Mouse (Mus musculus): ENCODE data around the gene Sgtb. TPM values are rescaled to one million over a fixed set of nuclear protein-coding genes. Genes with fewer than 3 reads are reported as not detected.

Sgtb gene
- total RNA-seq (2021): 100 to 1,000 TPM; 127 to 139 TPM

- DNase-seq (ENCODE audit: low spot score in 2 of 2): peak; percentile 86
- intact Hi-C loops (cut with DNase I): loop anchor here (2.0 kb wide), 1 partner anchor 189 kb away; the partner anchor contains the start of gene Erbin
Measured at GRCm38 (mm10) chr13:104109288-104109815, at the start of gene Sgtb, which contains the start of gene Nln. TSS of gene Sgtb (plus strand) at chr13:104109741. TSS of gene Nln (minus strand) at chr13:104109614.

GRCm38 (mm10) chr13:104060231-104060630 is 49.3 kb upstream of the Sgtb start:
- DNase-seq (ENCODE audit: low spot score in 2 of 2): no peak
- intact Hi-C loops (cut with DNase I): no loop called here

DNA sequence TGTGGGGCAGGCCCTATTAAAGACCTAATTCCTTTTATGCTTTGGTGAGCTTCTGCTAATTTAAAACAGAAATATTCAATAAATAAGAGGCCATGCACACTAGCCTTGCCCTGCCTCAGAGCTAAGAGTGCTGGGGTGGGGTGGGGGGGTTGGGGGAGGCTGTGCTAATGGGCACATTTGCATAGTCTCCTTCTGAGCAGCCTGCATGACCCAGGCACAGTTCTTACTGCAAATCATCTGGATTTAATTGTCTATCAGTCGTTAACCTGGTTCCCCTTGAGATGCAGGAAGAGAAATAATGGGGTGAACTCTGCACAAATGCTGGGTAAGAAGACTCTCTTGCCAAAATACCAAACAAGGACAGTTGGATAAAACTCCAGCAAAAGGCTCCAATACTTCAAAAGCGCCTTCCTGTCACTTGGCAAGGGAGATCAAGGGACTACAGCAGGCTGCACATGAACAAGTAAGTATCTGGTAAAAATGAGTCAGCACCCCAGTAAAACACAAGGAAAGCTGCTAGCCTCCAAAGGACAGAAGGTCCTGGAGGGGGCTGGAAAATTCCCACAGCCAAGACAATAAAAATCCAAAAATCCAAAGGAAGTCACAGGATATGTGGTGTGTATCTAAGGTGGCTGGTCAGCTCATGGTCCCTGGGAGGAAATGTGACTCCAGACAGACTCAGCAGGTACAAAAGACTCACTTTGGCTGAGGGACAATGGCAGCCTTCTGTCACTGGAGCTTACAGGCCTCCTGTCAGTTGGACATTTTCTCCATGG is 47.4 kb upstream of the Sgtb start:
- DNase-seq (ENCODE audit: low spot score in 2 of 2): peak in 1 of 2 experiments; percentile 19
- intact Hi-C loops (cut with DNase I): no loop called here

DNA sequence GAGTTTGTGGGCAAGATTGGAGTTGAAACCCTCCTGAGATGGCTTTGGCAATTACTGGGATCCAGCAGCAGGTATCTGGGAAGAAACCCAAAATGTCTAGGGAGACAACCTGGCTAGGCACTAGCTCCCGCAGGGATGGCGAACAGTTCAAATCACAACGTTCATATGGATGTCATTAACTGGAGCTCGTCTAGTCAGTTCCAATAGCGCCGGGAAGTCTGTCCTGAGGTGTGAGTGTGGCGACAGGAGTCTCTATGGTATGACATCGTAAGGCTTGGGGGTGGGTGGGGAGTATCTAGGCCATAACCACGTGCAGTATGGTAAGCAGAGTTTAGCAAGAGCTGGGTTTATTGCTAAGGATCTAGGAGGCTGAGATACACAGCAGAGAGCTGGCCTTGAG is 46.5 kb upstream of the Sgtb start:
- intact Hi-C loops (cut with DNase I): no loop called here
- DNase-seq (ENCODE audit: low spot score in 2 of 2): no peak

GRCm38 (mm10) chr13:104065649-104066347 is 43.7 kb upstream of the Sgtb start:
- intact Hi-C loops (cut with DNase I): no loop called here
- no peak for DNase-seq (ENCODE audit: low spot score in 2 of 2)

GRCm38 (mm10) chr13:104069216-104069615 is 40.3 kb upstream of the Sgtb start:
- intact Hi-C loops (cut with DNase I): no loop called here

GRCm38 (mm10) chr13:104070703-104071102 is 38.8 kb upstream of the Sgtb start:
- DNase-seq (ENCODE audit: low spot score in 2 of 2): no peak
- intact Hi-C loops (cut with DNase I): no loop called here

More at GRCm38 (mm10) chr13:104069216-104069615, 40.3 kb upstream of the Sgtb start:
- DNase-seq (ENCODE audit: low spot score in 2 of 2): no peak

GRCm38 (mm10) chr13:104072351-104072750 is 37.2 kb upstream of the Sgtb start:
- intact Hi-C loops (cut with DNase I): loop anchor here (1.0 kb wide), 1 partner anchor 49 kb away; no protein-coding TSS in a partner anchor
- peak in 1 of 2 experiments; percentile 81 for DNase-seq (ENCODE audit: low spot score in 2 of 2)

- intact Hi-C loops (cut with DNase I): no loop called here
- DNase-seq (ENCODE audit: low spot score in 2 of 2): no peak
Measured at GRCm38 (mm10) chr13:104074230-104074629, 35.3 kb upstream of the Sgtb start.

- intact Hi-C loops (cut with DNase I): no loop called here
- DNase-seq (ENCODE audit: low spot score in 2 of 2): no peak
Measured at GRCm38 (mm10) chr13:104074731-104075130, 34.8 kb upstream of the Sgtb start.

DNA sequence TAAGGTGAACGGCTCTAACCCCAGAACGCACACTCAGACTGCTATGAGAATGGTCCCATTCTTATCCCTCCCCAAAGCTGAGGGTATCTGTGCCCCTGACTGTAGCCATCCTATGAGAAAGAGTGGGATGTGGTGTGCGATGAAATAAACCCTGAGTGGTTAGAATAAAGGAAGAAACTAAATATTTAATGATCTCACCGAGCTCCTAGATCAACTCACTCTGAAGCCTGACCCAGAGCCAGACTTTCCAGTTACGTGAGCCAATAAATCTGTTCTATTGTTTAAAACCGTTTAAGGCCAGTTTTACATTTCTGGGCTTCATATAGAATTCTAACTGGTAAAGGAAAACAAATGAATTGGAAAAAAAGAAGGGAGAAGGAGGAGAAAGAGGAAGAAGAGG is 32.5 kb upstream of the Sgtb start:
- intact Hi-C loops (cut with DNase I): no loop called here
- no peak for DNase-seq (ENCODE audit: low spot score in 2 of 2)

- DNase-seq (ENCODE audit: low spot score in 2 of 2): peak in 1 of 2 experiments; percentile 14
- intact Hi-C loops (cut with DNase I): no loop called here
Measured at GRCm38 (mm10) chr13:104082504-104082903, 27.0 kb upstream of the Sgtb start.

DNA sequence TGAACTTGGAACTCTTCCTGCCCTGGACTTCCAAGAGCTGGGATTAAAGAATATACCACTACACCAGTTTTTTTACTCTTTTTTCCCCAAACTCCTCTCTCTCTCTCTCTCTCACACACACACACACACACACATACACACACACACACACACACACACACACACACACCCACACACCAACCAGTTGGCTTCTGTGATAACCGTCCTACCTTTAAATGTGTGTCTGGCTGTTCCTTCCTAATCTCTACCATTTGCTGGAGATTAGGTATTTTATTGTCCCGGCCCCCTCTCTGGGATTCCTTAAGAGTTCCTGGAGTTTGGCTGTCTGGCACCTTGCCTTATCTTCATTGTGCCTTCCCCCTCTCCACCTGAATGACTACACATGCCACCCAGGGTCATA is 24.9 kb upstream of the Sgtb start:
- intact Hi-C loops (cut with DNase I): no loop called here
- DNase-seq (ENCODE audit: low spot score in 2 of 2): no peak

- intact Hi-C loops (cut with DNase I): no loop called here
- peak in 1 of 2 experiments; percentile 35 for DNase-seq (ENCODE audit: low spot score in 2 of 2)
Measured at GRCm38 (mm10) chr13:104089387-104089786, 20.2 kb upstream of the Sgtb start.

- DNase-seq (ENCODE audit: low spot score in 2 of 2): no peak
- intact Hi-C loops (cut with DNase I): no loop called here
Measured at GRCm38 (mm10) chr13:104091734-104092133, 17.8 kb upstream of the Sgtb start.

- intact Hi-C loops (cut with DNase I): no loop called here
Measured at GRCm38 (mm10) chr13:104094531-104095385, 14.8 kb upstream of the Sgtb start.

DNA sequence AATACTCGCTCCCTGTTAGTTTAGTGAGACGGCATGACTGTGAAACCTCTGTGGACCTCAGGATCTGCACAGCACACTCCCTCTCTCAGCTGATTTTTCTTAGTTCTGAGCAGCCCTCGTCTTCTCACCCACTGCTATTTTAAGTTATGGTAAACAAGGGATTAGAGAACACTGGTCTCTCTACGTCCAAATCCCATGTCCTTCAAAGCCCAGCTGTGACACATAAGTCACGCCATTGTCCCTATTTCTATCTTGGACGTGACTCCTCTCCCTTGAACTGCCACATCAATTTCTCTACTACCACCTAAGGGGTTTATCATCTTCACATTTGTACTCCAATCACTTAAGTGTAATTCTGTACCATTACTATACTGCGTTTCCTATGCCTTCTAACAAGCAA is 13.6 kb upstream of the Sgtb start:
- DNase-seq (ENCODE audit: low spot score in 2 of 2): no peak
- intact Hi-C loops (cut with DNase I): no loop called here

More at GRCm38 (mm10) chr13:104094531-104095385, 14.8 kb upstream of the Sgtb start:
- DNase-seq (ENCODE audit: low spot score in 2 of 2): no peak

DNA sequence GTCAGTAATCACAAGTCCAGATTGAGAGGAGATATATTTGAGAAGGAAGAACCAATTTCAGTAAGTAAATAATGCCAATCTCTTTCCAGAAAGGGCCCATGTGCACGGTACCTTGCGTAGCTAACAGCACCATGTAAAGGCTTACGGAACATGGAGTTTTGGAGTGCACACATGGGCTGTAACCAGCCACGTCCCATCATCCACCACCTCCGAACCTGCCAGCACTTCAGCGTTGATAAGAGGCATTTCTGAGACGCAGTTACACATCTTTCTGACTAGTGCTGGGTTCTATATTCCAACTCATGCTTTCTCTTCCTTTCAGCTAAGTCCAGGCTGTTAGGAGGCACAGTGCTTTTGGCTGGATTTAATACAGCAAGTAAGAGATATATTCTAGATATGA is 12.4 kb upstream of the Sgtb start:
- DNase-seq (ENCODE audit: low spot score in 2 of 2): no peak
- intact Hi-C loops (cut with DNase I): no loop called here

GRCm38 (mm10) chr13:104100416-104100815 is 9.1 kb upstream of the Sgtb start:
- intact Hi-C loops (cut with DNase I): no loop called here
- DNase-seq (ENCODE audit: low spot score in 2 of 2): no peak
